In genomic region chr6:47315454-47315853, GRCm38 (mm10) we compare ENCODE assay signal across 15 mouse cellular contexts.
A peak's percentile ranks its signal among the peaks of the same experiment; 100 is the strongest.
DNase-seq lines count a peak whose midpoint lies in the region; ATAC-seq and TF ChIP-seq lines count a peak whose summit lies in the region.
"Had no signal": no experiment of that assay in that cellular context is flagged by ENCODE, and none has a peak within 500 bp of the region (broad histone marks: within the 10 kb centered on the region; RNA-seq: fewer than 3 reads in every experiment).

No protein-coding gene starts in this region.

- DNase-seq in lung, embryonic 14.5 days = peak; percentile 75
- DNase-seq in lung, postnatal 10 days = no peak
- no peak for DNase-seq in gastrocnemius, adult 2 months
- DNase-seq in thymus, postnatal 25 days = no peak
- DNase-seq: adrenal gland, adult 8-10 months; gastrocnemius, postnatal 36 days; heart, adult 18-20 months; heart, postnatal 14 days had no signal

- no peak overlapping the region for H3K27ac ChIP-seq in lung, embryonic 14.5 days (ENCODE audit: low read depth)
- H3K27ac ChIP-seq in midbrain, embryonic 13.5 days = no peak overlapping the region
- H3K27ac ChIP-seq in midbrain, embryonic 15.5 days = no peak overlapping the region
- H3K27ac ChIP-seq in embryonic facial prominence, embryonic 15.5 days (replicated peaks) = 0 out of 2 replicates have a peak overlapping the region, but pooled peaks have one; percentile 73
- H3K27ac ChIP-seq in gastrocnemius, adult 2 months = no peak overlapping the region
- H3K27ac ChIP-seq: forebrain, embryonic 13.5 days; heart, embryonic 15.5 days; hindbrain, embryonic 13.5 days; hindbrain, postnatal 0 days had no signal

- H3K9ac ChIP-seq in lung, embryonic 14.5 days = no peak overlapping the region
- no peak overlapping the region for H3K9ac ChIP-seq in midbrain, embryonic 13.5 days (replicated peaks)
- no peak overlapping the region for H3K9ac ChIP-seq in midbrain, embryonic 15.5 days
- H3K9ac ChIP-seq in embryonic facial prominence, embryonic 15.5 days = no peak overlapping the region
- H3K9ac ChIP-seq: heart, embryonic 15.5 days; hindbrain, embryonic 13.5 days had no signal

- H3K4me1 ChIP-seq in lung, embryonic 14.5 days (ENCODE audit: insufficient read depth) = peaks cover 6% of the 10 kb centered on the region; the same call in 1 of the 2 replicates
- H3K4me1 ChIP-seq in midbrain, embryonic 13.5 days (replicated peaks) = peaks cover 20% of the 10 kb centered on the region
- H3K4me1 ChIP-seq in midbrain, embryonic 15.5 days = peaks cover 12% of the 10 kb centered on the region
- H3K4me1 ChIP-seq in embryonic facial prominence, embryonic 15.5 days = peaks cover 18% of the 10 kb centered on the region

- H3K9me3 ChIP-seq in lung, embryonic 14.5 days (ENCODE audit: low read depth, low read length) = no peaks in the 10 kb centered on the region
- H3K9me3 ChIP-seq in midbrain, embryonic 13.5 days = no peaks in the 10 kb centered on the region
- no peaks in the 10 kb centered on the region for H3K9me3 ChIP-seq in midbrain, embryonic 15.5 days
- no peaks in the 10 kb centered on the region for H3K9me3 ChIP-seq in embryonic facial prominence, embryonic 15.5 days (replicated peaks)
- H3K9me3 ChIP-seq: forebrain, embryonic 13.5 days; heart, embryonic 15.5 days; hindbrain, embryonic 13.5 days had no signal

- WGBS in lung, embryonic 14.5 days = 44% methylated on average over 2 of the region's 2 CpGs
- 89% methylated on average over 2 of the region's 2 CpGs for WGBS in midbrain, embryonic 13.5 days
- 86% methylated on average over 2 of the region's 2 CpGs for WGBS in midbrain, embryonic 15.5 days
- WGBS in embryonic facial prominence, embryonic 15.5 days = 50% methylated on average over 2 of the region's 2 CpGs

- H3K4me3 ChIP-seq in lung, embryonic 14.5 days (ENCODE audit: low read depth, low read length) = no peak overlapping the region
- H3K4me3 ChIP-seq in midbrain, embryonic 13.5 days (replicated peaks) = no peak overlapping the region
- H3K4me3 ChIP-seq in midbrain, embryonic 15.5 days = no peak overlapping the region
- H3K4me3 ChIP-seq in embryonic facial prominence, embryonic 15.5 days (replicated peaks) = no peak overlapping the region
- H3K4me3 ChIP-seq in gastrocnemius, adult 2 months = no peak overlapping the region

- no peak for TF ChIP-seq CTCF in lung, embryonic 14.5 days (IDR thresholded peaks at IDR 0.05; ENCODE audit: low read depth)
- TF ChIP-seq CTCF in gastrocnemius, adult 2 months (IDR thresholded peaks at IDR 0.05) = no peak

- H3K36me3 ChIP-seq in lung, embryonic 14.5 days (ENCODE audit: insufficient read depth) = no peaks in the 10 kb centered on the region
- no peaks in the 10 kb centered on the region for H3K36me3 ChIP-seq in midbrain, embryonic 13.5 days
- H3K36me3 ChIP-seq in midbrain, embryonic 15.5 days (replicated peaks) = no peaks in the 10 kb centered on the region
- no peaks in the 10 kb centered on the region for H3K36me3 ChIP-seq in embryonic facial prominence, embryonic 15.5 days
- H3K36me3 ChIP-seq: heart, embryonic 15.5 days; hindbrain, embryonic 13.5 days had no signal

- peak; percentile 74 for ATAC-seq in lung, embryonic 14.5 days (ENCODE audit: insufficient read depth)
- ATAC-seq in midbrain, embryonic 13.5 days = no peak
- no peak for ATAC-seq in midbrain, embryonic 15.5 days (replicated peaks)
- ATAC-seq in embryonic facial prominence, embryonic 15.5 days (ENCODE audit: insufficient number of reproducible peaks, low FRiP score, low TSS enrichment, low read depth) = no peak

- no peak overlapping the region for H3K4me2 ChIP-seq in lung, embryonic 14.5 days
- H3K4me2 ChIP-seq in midbrain, embryonic 13.5 days (replicated peaks) = 0 out of 2 replicates have a peak overlapping the region, but pooled peaks have one; percentile 40
- no peak overlapping the region; the same call in 1 of the 2 replicates for H3K4me2 ChIP-seq in midbrain, embryonic 15.5 days
- no peak overlapping the region for H3K4me2 ChIP-seq in embryonic facial prominence, embryonic 15.5 days (replicated peaks)

- no peaks in the 10 kb centered on the region for H3K27me3 ChIP-seq in lung, embryonic 14.5 days (ENCODE audit: insufficient read depth, low read length)
- H3K27me3 ChIP-seq in midbrain, embryonic 13.5 days = no peaks in the 10 kb centered on the region
- H3K27me3 ChIP-seq in midbrain, embryonic 15.5 days (replicated peaks) = no peaks in the 10 kb centered on the region
- no peaks in the 10 kb centered on the region for H3K27me3 ChIP-seq in embryonic facial prominence, embryonic 15.5 days
- H3K27me3 ChIP-seq: heart, embryonic 15.5 days; hindbrain, embryonic 13.5 days had no signal

- intact Hi-C loops in gastrocnemius, adult 2 months (cut with DNase I) = loop anchor here (10.0 kb wide), 1 partner anchor 319 kb away; no protein-coding TSS in a partner anchor
